Mouse (Mus musculus) adrenal gland, postnatal 4 days (tissue): ENCODE data around the gene Mrpl49. TPM values are rescaled to one million over a fixed set of nuclear protein-coding genes. Genes with fewer than 3 reads are reported as not detected.
"Not testable (repeated sequence)": the region's sequence is repeated elsewhere in the genome, so short reads cannot be mapped to it uniquely, and the experiment has no call there.

Experiments used
- DNase-seq, 2 experiments: peaks; one replicate each; pipeline ENCODE4 v3.0.0; 2021 to 2022; ENCODE audit warnings: low spot score in 2 of 2, mixed read lengths in 2 of 2
- total RNA-seq, 2 experiments: library from RNA; stranded (reverse); gene quantifications; 2 replicates each; pipeline ENCODE4 v1.2.3; 2021

Mrpl49 gene
- total RNA-seq, 2 experiments from 2014 or later = 55.6 to 63.5 TPM

DNA sequence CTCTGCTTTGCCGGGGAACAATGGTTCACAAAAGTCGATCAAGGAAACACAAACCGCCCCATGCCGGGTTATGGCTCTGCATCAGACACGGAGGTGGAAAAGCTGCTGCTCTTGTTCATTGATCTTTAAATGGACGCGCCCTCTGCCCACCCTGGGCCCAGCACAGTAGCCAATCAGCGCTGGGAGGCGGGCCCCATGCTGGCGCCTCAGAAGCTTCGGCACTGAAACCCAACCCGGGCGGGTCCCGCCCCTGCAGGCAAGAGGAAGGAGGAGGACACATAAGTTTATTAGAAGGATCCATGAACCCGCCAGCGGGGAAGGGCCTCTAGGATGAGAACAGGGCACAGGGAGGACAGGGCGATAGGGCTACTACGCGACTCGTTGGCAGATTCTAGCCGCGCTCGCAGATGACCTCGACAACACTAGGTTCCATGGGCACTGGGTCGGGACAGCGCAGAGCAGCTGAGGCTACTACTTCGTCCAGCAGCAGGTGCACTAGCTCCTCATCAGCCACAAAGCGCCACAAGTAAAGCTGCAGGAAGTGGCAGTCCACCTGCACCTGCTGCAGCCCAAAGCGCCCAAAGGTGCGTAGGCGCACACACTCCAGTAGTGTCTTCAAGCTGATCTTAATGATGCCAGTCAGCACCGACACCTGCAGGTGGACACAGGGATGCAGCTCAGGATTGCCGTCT is 10.3 kb upstream of the Mrpl49 start, which contains the start of gene Tm7sf2:
TSS of gene Tm7sf2 (minus strand) at position 650 of the 692 bp plus-strand sequence.
- DNase-seq = peak; percentile 83 to 93

DNA sequence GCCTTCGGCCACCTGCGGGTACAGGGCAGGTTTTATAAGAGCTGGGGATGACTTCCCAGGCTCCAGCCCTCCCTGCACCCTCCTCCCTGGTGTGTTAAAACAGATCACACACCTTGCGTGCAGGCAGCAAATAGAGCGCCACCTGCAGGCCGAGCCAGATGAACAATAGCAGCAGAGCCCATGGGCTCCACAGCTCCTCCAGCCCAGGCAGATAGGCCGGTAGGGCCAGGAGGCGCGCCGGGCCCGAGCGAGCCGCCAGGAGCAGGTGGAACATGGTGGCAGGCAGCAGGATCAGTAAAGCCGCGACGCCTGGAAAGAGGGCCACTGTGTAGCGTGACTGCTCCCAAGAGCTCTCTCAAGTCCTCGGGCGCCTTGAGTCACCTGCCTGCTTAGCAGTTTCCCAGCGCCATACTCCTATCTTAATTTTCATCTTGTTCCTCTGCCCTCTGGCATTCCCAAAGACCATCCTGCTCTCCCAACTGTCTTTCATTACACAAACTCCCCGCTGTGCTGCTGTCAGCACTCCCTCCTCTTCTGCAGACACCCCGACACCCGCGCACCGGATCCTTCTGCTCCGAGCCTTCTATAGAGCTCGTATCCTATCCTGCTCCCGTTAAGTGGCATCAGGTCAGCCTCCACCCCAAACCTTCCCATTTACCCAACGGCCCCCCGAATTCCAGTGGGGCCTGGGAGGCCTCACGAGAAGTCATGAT is 9.6 kb upstream of the Mrpl49 start:
- DNase-seq = peak; percentile 54 to 72

DNA sequence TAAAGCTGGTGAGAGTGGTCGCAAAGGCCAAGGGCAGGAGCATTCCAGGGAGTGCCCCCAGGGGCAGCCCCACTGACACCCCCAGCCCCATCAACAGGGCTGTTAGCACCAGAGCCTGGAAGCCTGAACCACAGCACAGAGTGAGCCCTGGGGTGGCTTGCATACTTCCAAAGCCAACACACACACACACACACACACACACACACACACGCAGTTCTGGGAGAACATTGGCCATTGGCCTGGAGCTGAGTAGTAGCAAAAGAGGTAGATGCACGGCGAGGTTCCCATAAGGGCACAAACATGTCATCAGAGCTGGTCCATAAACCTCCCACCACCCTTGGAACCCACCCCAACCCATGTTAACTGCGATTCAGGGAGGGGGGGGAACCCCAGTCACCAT is 9.0 kb upstream of the Mrpl49 start:
- DNase-seq = no peak

- no peak for DNase-seq
These were observed 5.5 kb upstream of the Mrpl49 start for GRCm38 (mm10) chr19:6063081-6063480.

GRCm38 (mm10) chr19:6062418-6062817 is 4.8 kb upstream of the Mrpl49 start:
- DNase-seq = no peak

GRCm38 (mm10) chr19:6061641-6062302 is 4.2 kb upstream of the Mrpl49 start:
- DNase-seq = no peak

GRCm38 (mm10) chr19:6061021-6061533 is 3.5 kb upstream of the Mrpl49 start, which contains the start of gene Znhit2:
TSS of gene Znhit2 (plus strand) at chr19:6061192.
- peak; percentile 74 to 87 for DNase-seq

DNA sequence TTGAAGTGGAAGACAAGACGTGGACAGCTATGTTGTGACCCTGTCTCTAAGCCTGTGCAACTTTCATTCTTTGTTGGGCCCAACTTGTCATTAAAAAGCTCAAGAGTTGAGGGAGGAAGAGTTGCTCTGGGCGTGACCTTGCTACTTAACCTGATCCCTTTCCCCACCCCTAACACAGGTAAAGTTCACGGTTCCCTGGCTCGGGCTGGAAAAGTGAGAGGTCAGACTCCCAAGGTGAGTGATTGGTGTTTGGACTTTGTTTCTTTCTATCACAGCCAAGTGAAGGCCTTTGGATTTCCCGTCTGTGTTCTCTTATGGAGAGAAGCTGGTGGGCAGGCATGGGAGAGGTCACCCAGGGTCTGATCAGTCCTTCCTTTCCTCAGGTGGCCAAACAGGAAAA is 1.4 kb upstream of the Mrpl49 start:
- no peak for DNase-seq

DNA sequence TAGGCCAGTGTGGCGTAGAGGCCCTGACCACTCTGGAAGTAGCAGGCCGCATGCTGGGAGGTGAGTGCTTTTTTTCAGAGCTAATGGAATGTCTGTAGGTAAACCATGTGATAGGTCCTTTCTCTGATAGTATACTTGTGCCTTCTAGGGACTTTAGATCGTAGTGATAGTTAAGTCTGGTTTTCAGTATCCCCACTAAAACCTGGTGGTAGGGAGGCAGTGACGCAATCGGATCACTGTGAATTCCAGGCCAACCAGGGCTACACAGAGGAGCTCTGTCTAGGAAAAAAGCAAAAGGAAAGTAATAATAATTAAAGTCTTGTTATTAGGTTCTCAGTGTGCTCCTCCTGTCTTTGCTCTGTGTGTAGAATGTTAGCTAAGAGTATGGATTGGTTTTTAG is 928 bp upstream of the Mrpl49 start:
- DNase-seq = no peak

DNA sequence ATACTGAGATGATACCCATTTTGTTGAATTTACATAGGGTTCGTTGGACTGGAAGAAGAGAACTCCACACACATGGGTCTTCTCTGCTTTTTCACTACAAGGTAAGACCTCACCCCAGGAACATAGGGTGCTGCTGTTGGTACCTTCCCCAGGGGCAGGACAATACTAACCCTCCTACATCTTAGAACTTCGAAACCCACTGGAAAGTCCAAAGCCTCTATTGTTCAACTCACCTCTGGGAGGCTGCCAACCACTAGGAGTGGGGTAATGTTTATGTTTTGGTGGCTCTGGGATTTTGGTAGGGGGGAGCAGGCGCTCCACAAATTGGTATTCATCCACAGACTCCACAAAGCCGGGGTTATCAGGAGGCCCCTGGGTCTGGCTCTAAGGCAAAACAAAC is 889 bp downstream of the Mrpl49 start:
- DNase-seq = no peak

- no peak for DNase-seq
These were observed 3.3 kb downstream of the Mrpl49 start for GRCm38 (mm10) chr19:6054296-6054695.

DNA sequence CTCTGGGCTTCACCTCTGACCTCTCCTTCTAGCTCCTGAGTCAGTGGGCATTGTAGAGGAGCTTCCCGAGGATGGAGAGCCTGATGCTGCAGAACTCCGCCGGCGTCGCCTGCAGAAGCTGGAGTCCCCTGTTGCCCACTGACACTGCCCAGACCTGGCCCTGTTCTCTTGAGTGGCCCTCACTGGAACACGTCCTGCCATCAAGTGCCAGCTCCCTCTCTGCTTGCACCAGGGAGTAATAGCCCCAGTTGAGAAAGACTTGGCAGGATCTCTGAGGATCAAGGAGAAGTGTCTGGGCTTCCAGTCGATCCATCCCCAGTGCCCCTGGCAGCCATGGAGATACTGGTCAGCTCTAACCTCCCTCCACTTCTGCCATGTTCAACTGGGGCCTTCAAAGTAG is 5.1 kb downstream of the Mrpl49 start:
- DNase-seq = no peak

DNA sequence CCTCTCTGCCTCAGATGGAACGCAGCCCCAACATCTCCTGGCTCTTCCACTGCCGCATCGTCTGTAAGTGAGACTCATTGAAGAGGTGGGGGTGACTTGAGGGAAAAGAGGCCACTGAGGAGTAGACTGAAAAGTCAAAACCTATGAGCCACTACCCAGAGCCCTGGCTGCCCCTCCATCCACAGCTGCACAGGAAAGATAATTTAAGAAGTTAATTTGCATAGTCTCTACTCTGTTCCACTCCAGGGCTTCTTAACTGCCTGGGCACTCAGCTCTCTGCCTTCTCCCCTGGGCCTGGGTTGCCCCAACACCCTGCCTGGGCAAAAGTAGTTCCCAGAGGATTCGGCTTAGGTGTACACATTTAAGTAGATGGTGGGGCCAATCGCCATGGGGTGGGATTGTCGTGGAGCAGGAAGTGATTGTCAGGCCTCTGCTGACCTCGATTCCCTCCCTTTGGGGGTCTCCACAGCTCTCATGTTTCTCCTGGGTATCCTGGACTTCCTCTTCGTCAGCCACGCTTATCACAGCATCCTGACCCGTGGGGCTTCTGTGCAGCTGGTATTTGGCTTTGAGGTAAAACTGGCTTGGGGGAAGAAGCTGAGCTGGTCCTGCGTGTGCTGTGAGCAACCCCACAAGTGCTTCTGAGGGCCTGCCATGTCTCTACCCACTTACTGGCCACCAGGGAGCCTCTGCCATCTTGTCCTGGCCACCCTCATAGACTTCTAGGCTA is 8.7 kb downstream of the Mrpl49 start:
- DNase-seq = no peak

- no peak for DNase-seq
These were observed 9.8 kb downstream of the Mrpl49 start for GRCm38 (mm10) chr19:6047899-6048166.

DNA sequence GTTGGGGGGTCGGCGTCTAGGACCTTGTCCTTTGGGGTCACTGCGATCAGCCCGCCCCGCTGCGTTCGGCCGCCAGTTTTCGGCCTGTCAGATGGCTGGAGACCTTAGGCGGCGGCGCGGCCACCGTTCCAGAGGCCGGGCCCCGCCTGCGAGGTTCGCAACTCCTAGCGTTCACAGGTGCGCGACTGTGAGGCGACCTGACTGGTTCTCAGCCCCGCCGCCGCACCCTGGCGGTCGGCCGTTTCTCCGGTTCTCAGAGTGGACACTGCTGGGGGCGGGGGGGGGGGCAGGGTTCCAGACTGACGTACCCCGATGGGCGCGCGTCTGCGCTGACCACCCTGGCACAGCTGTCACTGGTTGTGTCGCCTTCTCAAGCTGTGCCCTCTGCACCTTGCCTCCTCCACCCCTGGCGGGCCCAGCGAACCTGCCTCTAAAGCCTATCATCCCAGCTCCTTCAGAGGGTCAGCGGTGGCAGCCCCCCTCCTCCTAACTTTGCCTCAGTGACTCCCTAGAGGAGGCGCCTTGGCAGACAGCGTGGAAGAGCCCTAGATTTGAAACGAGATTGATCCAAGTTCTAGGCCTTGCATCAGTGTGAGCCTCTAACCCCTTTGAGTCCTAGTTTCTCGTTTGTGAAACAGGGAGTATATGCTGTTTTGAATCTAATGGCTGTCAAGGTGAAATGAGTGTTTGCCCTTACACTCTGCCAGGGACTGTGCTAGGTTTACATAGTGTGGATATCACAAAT is 10.3 kb downstream of the Mrpl49 start:
- DNase-seq = no peak

DNA sequence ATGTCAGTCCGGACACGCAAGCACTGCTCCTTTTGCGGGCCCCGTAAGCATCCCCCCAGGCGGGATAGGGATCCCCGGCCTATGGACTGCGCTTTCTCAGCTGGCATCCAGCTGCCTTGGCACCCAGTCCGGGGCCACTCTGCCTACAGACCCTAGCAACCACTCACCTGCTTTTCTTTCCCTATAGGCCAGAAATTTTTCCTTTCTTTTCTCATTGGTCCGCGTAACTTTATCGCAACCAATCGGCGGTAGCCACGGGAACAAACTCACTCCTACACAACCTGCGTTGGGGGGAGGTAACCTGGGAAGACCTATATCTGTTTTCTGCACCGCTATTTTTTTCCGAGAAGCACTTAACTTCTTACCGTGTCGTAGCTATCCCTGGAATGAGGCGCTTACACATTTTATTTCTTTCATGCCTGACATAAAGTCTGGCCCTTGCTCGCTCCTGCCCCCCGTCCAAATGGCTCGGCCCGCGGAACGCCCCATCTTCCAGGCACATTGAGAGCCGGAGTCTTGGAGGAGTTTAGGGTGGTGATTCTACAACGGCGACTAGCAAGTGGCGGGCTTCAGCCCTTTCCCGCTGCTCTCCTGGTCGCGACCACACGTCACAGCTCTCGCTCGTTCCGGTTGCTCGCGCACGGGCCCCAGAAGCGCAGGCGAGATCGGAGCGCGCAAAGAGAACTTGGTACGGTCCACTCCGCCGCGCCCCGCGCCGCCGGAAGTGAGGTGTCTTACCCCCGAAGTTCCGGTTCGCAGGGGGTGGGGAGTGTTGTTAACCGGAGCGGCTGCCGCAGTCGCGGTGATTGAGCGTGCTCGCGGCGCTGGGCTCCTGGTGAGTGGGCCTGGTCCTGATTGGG is 11.1 kb downstream of the Mrpl49 start, which contains the start of gene Syvn1:
TSS of gene Syvn1 (plus strand) at position 283 of the 860 bp plus-strand sequence.
- DNase-seq = peak; percentile 65 to 79

DNA sequence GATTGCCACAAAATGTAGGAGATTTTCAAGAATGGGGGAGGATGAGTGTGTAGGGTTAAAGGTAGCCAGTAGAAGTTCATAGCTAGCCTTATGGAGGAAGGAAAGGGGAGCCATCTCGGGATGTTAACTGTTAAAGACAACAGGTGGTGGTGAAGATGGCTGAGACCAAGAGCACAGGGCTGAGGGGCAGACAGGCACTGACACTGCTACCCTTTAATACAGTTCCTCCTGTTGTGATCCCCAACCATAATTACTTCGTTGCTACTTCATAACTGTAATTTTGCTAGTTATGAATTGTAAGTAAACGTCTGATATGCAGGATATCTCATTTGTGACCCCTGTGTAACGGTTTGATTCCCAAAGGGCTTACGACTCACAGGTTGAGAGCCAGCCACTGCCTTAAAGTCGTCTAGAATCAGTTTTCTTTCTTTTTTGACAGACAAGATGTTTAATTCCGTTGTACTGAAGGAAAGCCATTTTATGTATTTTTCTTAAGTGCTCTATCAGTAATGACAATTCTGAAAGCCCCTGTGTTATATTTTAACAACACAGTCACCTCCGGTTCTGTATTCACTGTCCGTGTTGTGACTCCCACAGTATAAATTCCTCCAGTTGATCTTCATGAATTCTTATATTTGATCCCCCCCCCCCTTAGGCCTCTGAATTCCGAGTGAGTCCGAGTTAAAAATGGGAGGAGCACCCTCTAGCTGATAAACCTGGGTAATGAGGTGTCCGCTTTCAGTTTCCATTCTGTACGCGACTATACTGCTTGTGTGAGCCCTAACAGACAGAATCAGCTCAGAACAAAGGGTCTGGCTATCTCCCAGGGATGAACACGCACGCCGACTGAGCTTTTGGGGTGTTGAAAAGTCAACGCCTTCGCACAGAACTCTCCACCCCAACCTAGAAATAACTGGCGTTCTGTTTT is 12.0 kb downstream of the Mrpl49 start:
- DNase-seq = no peak

DNA sequence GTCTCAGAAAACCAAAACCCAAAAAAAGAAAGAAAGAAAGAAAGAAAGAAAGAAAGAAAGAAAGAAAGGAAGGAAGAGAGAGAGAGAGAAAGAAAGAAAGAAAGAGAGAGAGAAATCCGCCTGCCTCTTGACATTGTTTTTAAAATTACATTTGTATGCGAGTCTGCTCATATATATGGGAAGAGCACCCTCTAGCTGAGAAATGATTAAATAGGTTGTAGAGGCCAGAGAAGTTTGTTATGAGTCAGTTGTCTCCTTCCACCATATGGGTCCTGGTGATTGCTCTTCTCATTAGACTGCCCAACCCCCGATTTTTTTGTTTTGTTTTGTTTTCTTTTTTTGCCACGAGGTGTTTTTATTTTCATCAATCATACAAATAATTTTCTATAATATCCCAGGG is 13.5 kb downstream of the Mrpl49 start:
- not testable (repeated sequence) for DNase-seq

GRCm38 (mm10) chr19:6042293-6042692 is 15.3 kb downstream of the Mrpl49 start:
- DNase-seq = no peak
